Mouse (Mus musculus) myocyte (in vitro differentiated cells): ENCODE measurements around the gene Rap1gap2. TPM values are rescaled to one million over a fixed set of nuclear protein-coding genes. Genes with fewer than 3 reads are reported as not detected.

Experiments used
- H3K27me3 ChIP-seq: one replicate; pipeline ENCODE4 v1.6.1; 2011; ENCODE audit not compliant: control insufficient read depth, insufficient read depth, insufficient read length
- H3K36me3 ChIP-seq: one replicate; pipeline ENCODE4 v1.6.1; 2011; ENCODE audit not compliant: control insufficient read depth, insufficient read depth
- H3K4me2 ChIP-seq: one replicate; pipeline ENCODE4 v1.6.1; 2011; ENCODE audit warnings: low read depth, control low read depth
- H3K4me3 ChIP-seq: one replicate; pipeline ENCODE4 v1.5.1; 2011; ENCODE audit warnings: mild to moderate bottlenecking, control low read depth, moderate library complexity
- H3K79me2 ChIP-seq: one replicate; pipeline ENCODE4 v1.6.1; 2011; ENCODE audit not compliant: control insufficient read depth, insufficient read depth
- H3ac ChIP-seq: one replicate; pipeline ENCODE4 v1.6.1; 2011; ENCODE audit not compliant: control insufficient read depth, insufficient read length
- CEBPB ChIP-seq: IDR thresholded peaks from 2 replicates; pipeline ENCODE4 v1.6.1; 2011; ENCODE audit warnings: mild to moderate bottlenecking, moderate library complexity; ENCODE audit not compliant: poor library complexity, insufficient read depth, severe bottlenecking
- E2F4 ChIP-seq: IDR thresholded peaks from one replicate; pipeline ENCODE4 v1.6.1; 2011; ENCODE audit warnings: mild to moderate bottlenecking, control low read depth, moderate library complexity; ENCODE audit not compliant: insufficient read depth
- MAX ChIP-seq: IDR thresholded peaks from one replicate; pipeline ENCODE4 v1.6.1; 2011; ENCODE audit warnings: low read depth, mild to moderate bottlenecking, control low read depth
- MYOD1 ChIP-seq, 3 experiments: IDR thresholded peaks; one replicate each; pipeline ENCODE4 v1.6.1; 2011; ENCODE audit warnings: control low read depth in 2 of 3, low read depth in 2 of 3, mild to moderate bottlenecking in 2 of 3, moderate library complexity in 1 of 3; ENCODE audit not compliant: insufficient read length in 2 of 3, control insufficient read depth in 1 of 3
- MYOG ChIP-seq, 3 experiments: IDR thresholded peaks; one replicate each; pipeline ENCODE4 v1.6.1; 2011; ENCODE audit warnings: control low read depth in 2 of 3, low read depth in 2 of 3, mild to moderate bottlenecking in 2 of 3; ENCODE audit not compliant: insufficient read length in 2 of 3, control insufficient read depth in 1 of 3, insufficient read depth in 1 of 3
- POLR2A ChIP-seq: IDR thresholded peaks from one replicate; pipeline ENCODE4 v1.6.1; 2011; ENCODE audit warnings: low read depth, mild to moderate bottlenecking, control low read depth, moderate library complexity; ENCODE audit not compliant: insufficient read length
- POLR2AphosphoS2 ChIP-seq: IDR thresholded peaks from one replicate; pipeline ENCODE4 v1.6.1; 2011; ENCODE audit warnings: low read depth, control low read depth; ENCODE audit not compliant: insufficient read length
- REST ChIP-seq: IDR thresholded peaks from one replicate; pipeline ENCODE4 v1.6.1; 2011; ENCODE audit warnings: mild to moderate bottlenecking, control low read depth, moderate library complexity; ENCODE audit not compliant: insufficient read depth, insufficient read length
- SRF ChIP-seq: IDR thresholded peaks from one replicate; pipeline ENCODE4 v1.6.1; 2011; ENCODE audit warnings: low read depth; ENCODE audit not compliant: control insufficient read depth, insufficient read length
- TCF12 ChIP-seq: IDR thresholded peaks from one replicate; pipeline ENCODE4 v1.6.1; 2011; ENCODE audit warnings: mild to moderate bottlenecking, control low read depth; ENCODE audit not compliant: poor library complexity, insufficient read depth, severe bottlenecking
- TCF3 ChIP-seq: IDR thresholded peaks from one replicate; pipeline ENCODE4 v1.6.1; 2011; ENCODE audit warnings: low read depth, control low read depth; ENCODE audit not compliant: insufficient read length
- USF1 ChIP-seq: IDR thresholded peaks from one replicate; pipeline ENCODE4 v1.6.1; 2011; ENCODE audit warnings: low read depth, mild to moderate bottlenecking, control low read depth, moderate library complexity
- polyA plus RNA-seq: library from polyadenylated mRNA; unstranded; fragments of >200 nt; fragmentation: generic; extraction: Trizol; gene quantifications from one replicate; pipeline ENCODE4 v1.2.1, GENCODE M21; 2012; ENCODE audit warnings: missing spikeins

Gene Rap1gap2
- polyA plus RNA-seq, 1 experiment: 43.4 TPM

DNA sequence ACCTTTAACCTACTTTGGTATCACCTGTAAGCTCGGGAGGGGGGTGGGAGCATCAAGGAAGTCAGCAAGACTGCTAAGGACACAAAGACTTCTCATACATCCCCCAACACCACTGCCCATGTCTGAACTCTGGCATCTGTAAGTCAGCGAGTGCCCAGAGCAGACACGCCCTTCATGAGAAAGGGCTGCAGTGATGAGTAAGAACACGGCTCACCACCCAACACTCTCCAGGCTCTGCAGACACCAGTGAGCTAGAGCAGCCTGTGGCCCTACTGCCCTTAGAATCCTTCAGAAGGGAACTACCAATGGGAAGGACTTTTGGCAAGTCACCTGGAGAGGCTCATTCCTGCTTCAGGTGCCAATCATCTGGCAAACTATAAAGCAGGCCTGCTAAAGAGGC is 168.3 kb downstream of the Rap1gap2 start:
- H3ac ChIP-seq: no peak overlapping the region
- TF ChIP-seq MYOG (IDR thresholded peaks at IDR 0.05; ENCODE audit: control insufficient read depth in 1 of 3, insufficient read depth in 1 of 3, insufficient read length in 2 of 3, low read depth in 2 of 3) (no peak), MAX (no peak), USF1 (no peak)
- H3K4me3 ChIP-seq: no peak overlapping the region

GRCm38 (mm10) chr11:74440112-74440511 is 170.6 kb downstream of the Rap1gap2 start:
- Histone ChIP-seq H3K4me3 (no peak overlapping the region), H3K27me3 (no peaks in the 10 kb centered on the region), H3K79me2 (no peaks in the 10 kb centered on the region), H3ac (no peak overlapping the region), H3K4me2 (no peak overlapping the region), H3K36me3 (no peaks in the 10 kb centered on the region)
- TF ChIP-seq E2F4 (no peak), USF1 (no peak), REST (no peak), TCF12 (no peak), MAX (no peak), POLR2A (no peak), CEBPB (no peak), MYOD1 (IDR thresholded peaks at IDR 0.05; ENCODE audit: control insufficient read depth in 1 of 3, insufficient read length in 2 of 3, low read depth in 2 of 3) (no peak), POLR2AphosphoS2 (no peak), TCF3 (no peak), MYOG (IDR thresholded peaks at IDR 0.05; ENCODE audit: control insufficient read depth in 1 of 3, insufficient read depth in 1 of 3, insufficient read length in 2 of 3, low read depth in 2 of 3) (no peak), SRF (no peak)

More for the DNA sequence above, 168.3 kb downstream of the Rap1gap2 start:
- Histone ChIP-seq H3K27me3 (no peaks in the 10 kb centered on the region), H3K4me2 (peak overlapping the region; percentile 10), H3K79me2 (no peaks in the 10 kb centered on the region), H3K36me3 (no peaks in the 10 kb centered on the region)

GRCm38 (mm10) chr11:74439202-74439601 is 171.5 kb downstream of the Rap1gap2 start:
- H3K4me2 ChIP-seq: peak overlapping the region; percentile 46
- no peak overlapping the region for H3K4me3 ChIP-seq
- no peaks in the 10 kb centered on the region for H3K36me3 ChIP-seq
- peak; percentile 60 to 95 (median 61) for TF ChIP-seq MYOD1 (IDR thresholded peaks at IDR 0.05; ENCODE audit: control insufficient read depth in 1 of 3, insufficient read length in 2 of 3, low read depth in 2 of 3)
- TF ChIP-seq E2F4: no peak
- no peak for TF ChIP-seq POLR2AphosphoS2
- TF ChIP-seq MAX: no peak
- TF ChIP-seq POLR2A: no peak
- TF ChIP-seq TCF12: peak; percentile 61
- no peak for TF ChIP-seq SRF
- peak; percentile 71 to 96 (median 76) for TF ChIP-seq MYOG (IDR thresholded peaks at IDR 0.05; ENCODE audit: control insufficient read depth in 1 of 3, insufficient read depth in 1 of 3, insufficient read length in 2 of 3, low read depth in 2 of 3)
- TF ChIP-seq CEBPB: no peak
- TF ChIP-seq USF1: no peak
- no peak for TF ChIP-seq REST
- TF ChIP-seq TCF3: peak; percentile 62
- no peaks in the 10 kb centered on the region for H3K27me3 ChIP-seq
- no peak overlapping the region for H3ac ChIP-seq
- no peaks in the 10 kb centered on the region for H3K79me2 ChIP-seq

- H3K4me3 ChIP-seq: no peak overlapping the region
- H3ac ChIP-seq: no peak overlapping the region
- H3K4me2 ChIP-seq: peak overlapping the region; percentile 46
- TF ChIP-seq POLR2A: no peak
- no peak for TF ChIP-seq TCF3
- TF ChIP-seq SRF: no peak
- TF ChIP-seq POLR2AphosphoS2: no peak
- TF ChIP-seq REST: no peak
- TF ChIP-seq USF1: no peak
- peak; percentile 31 for TF ChIP-seq TCF12
- TF ChIP-seq MYOG (IDR thresholded peaks at IDR 0.05; ENCODE audit: control insufficient read depth in 1 of 3, insufficient read depth in 1 of 3, insufficient read length in 2 of 3, low read depth in 2 of 3): peak in 2 of 3 experiments; percentile 14 to 80
- TF ChIP-seq E2F4: no peak
- TF ChIP-seq MYOD1 (IDR thresholded peaks at IDR 0.05; ENCODE audit: control insufficient read depth in 1 of 3, insufficient read length in 2 of 3, low read depth in 2 of 3): peak in 1 of 3 experiments; percentile 79
- no peak for TF ChIP-seq MAX
- no peak for TF ChIP-seq CEBPB
- no peaks in the 10 kb centered on the region for H3K79me2 ChIP-seq
- H3K36me3 ChIP-seq: no peaks in the 10 kb centered on the region
- H3K27me3 ChIP-seq: no peaks in the 10 kb centered on the region
Observed at GRCm38 (mm10) chr11:74438249-74438648, 172.5 kb downstream of the Rap1gap2 start.

GRCm38 (mm10) chr11:74435366-74435765 is 175.3 kb downstream of the Rap1gap2 start:
- Histone ChIP-seq H3K4me3 (no peak overlapping the region), H3K4me2 (no peak overlapping the region), H3K27me3 (no peaks in the 10 kb centered on the region), H3ac (no peak overlapping the region), H3K79me2 (no peaks in the 10 kb centered on the region), H3K36me3 (no peaks in the 10 kb centered on the region)
- no peak for TF ChIP-seq MAX
- no peak for TF ChIP-seq REST
- TF ChIP-seq TCF3: no peak
- TF ChIP-seq USF1: no peak
- TF ChIP-seq CEBPB: no peak
- no peak for TF ChIP-seq SRF
- TF ChIP-seq E2F4: no peak
- TF ChIP-seq POLR2A: no peak
- no peak for TF ChIP-seq MYOD1 (IDR thresholded peaks at IDR 0.05; ENCODE audit: control insufficient read depth in 1 of 3, insufficient read length in 2 of 3, low read depth in 2 of 3)
- TF ChIP-seq TCF12: no peak
- no peak for TF ChIP-seq POLR2AphosphoS2
- no peak for TF ChIP-seq MYOG (IDR thresholded peaks at IDR 0.05; ENCODE audit: control insufficient read depth in 1 of 3, insufficient read depth in 1 of 3, insufficient read length in 2 of 3, low read depth in 2 of 3)
